Mouse (Mus musculus) embryonic fibroblast, embryonic 13.5 days (primary cell): ENCODE results near the gene Trpv3.

Experiments
- CTCF ChIP-seq: IDR thresholded peaks from 2 replicates; pipeline ENCODE4 v1.5.1; 2011; ENCODE audit warnings: mild to moderate bottlenecking, control low read depth, low read length, moderate library complexity, borderline replicate concordance; ENCODE audit not compliant: insufficient read depth
- POLR2A ChIP-seq: IDR thresholded peaks from 2 replicates; pipeline ENCODE4 v1.6.1; 2011; ENCODE audit warnings: low read depth, mild to moderate bottlenecking, control low read depth, low read length, moderate library complexity

- TF ChIP-seq CTCF (no peak), POLR2A (no peak)
These were observed 43.2 kb upstream of the Trpv3 start for GRCm38 (mm10) chr11:73223966-73224365.
